Mouse (Mus musculus) lung, postnatal 10 days (tissue): ENCODE measurements around the gene Ntm.

ENCODE experiments used
- DNase-seq: peaks from one replicate; pipeline ENCODE4 v3.0.0; 2021

Gene Ntm

GRCm38 (mm10) chr9:29881614-29882013, 81.3 kb downstream of the Ntm start:
- DNase-seq, result no peak

GRCm38 (mm10) chr9:29877583-29877982, 85.4 kb downstream of the Ntm start:
- DNase-seq, result no peak

GRCm38 (mm10) chr9:29867746-29868145, 95.2 kb downstream of the Ntm start:
- no peak for DNase-seq

- DNase-seq, result no peak
Observed at GRCm38 (mm10) chr9:29866824-29867223, 96.1 kb downstream of the Ntm start.

- no peak for DNase-seq
Observed at GRCm38 (mm10) chr9:29866101-29866500, 96.8 kb downstream of the Ntm start.

GRCm38 (mm10) chr9:29865502-29865901, 97.4 kb downstream of the Ntm start:
- no peak for DNase-seq

GRCm38 (mm10) chr9:29864886-29865285, 98.1 kb downstream of the Ntm start:
- DNase-seq, result peak; percentile 17

- DNase-seq, result no peak
Observed at GRCm38 (mm10) chr9:29862408-29862807, 100.5 kb downstream of the Ntm start.

GRCm38 (mm10) chr9:29859256-29860048, 103.5 kb downstream of the Ntm start:
- DNase-seq, result no peak

- DNase-seq, result no peak
Observed at GRCm38 (mm10) chr9:29848735-29849455, 114.0 kb downstream of the Ntm start.

- no peak for DNase-seq
Observed at GRCm38 (mm10) chr9:29837344-29837743, 125.6 kb downstream of the Ntm start.

GRCm38 (mm10) chr9:29834911-29835310, 128.0 kb downstream of the Ntm start:
- DNase-seq, result peak; percentile 3

- no peak for DNase-seq
Observed at GRCm38 (mm10) chr9:29833781-29834180, 129.2 kb downstream of the Ntm start.

GRCm38 (mm10) chr9:29827240-29827660, 135.7 kb downstream of the Ntm start:
- no peak for DNase-seq

- DNase-seq, result no peak
Observed at GRCm38 (mm10) chr9:29825236-29825635, 137.7 kb downstream of the Ntm start.

GRCm38 (mm10) chr9:29823716-29824115, 139.2 kb downstream of the Ntm start:
- no peak for DNase-seq

- DNase-seq, result no peak
Observed at GRCm38 (mm10) chr9:29812685-29813084, 150.3 kb downstream of the Ntm start.

GRCm38 (mm10) chr9:29806790-29807189, 156.2 kb downstream of the Ntm start:
- no peak for DNase-seq

- DNase-seq, result no peak
Observed at GRCm38 (mm10) chr9:29804483-29804882, 158.5 kb downstream of the Ntm start.

GRCm38 (mm10) chr9:29803738-29804285, 159.1 kb downstream of the Ntm start:
- DNase-seq, result no peak

- DNase-seq, result no peak
Observed at GRCm38 (mm10) chr9:29802990-29803737, 159.8 kb downstream of the Ntm start.

GRCm38 (mm10) chr9:29802071-29802705, 160.8 kb downstream of the Ntm start:
- no peak for DNase-seq

- DNase-seq, result no peak
Observed at GRCm38 (mm10) chr9:29796281-29796680, 166.7 kb downstream of the Ntm start.
